Mouse (Mus musculus) kidney, adult 8-10 months (tissue): ENCODE measurements around the gene Zbed3.

Experiments used
- DNase-seq, 2 experiments: peaks; one replicate each; pipeline ENCODE4 v3.0.0; 2022

Zbed3 gene

GRCm38 (mm10) chr13:95323400-95323799 is at the start of gene Zbed3:
TSS of gene Zbed3 (plus strand) at chr13:95323612.
- DNase-seq = peak; percentile 57 to 74

GRCm38 (mm10) chr13:95278426-95279025 is 44.9 kb upstream of the Zbed3 start:
- DNase-seq = no peak

GRCm38 (mm10) chr13:95281740-95282673 is 41.4 kb upstream of the Zbed3 start:
- DNase-seq = peak; percentile 24 to 42

- DNase-seq = peak; percentile 75 to 83
Observed at GRCm38 (mm10) chr13:95286989-95287388, 36.4 kb upstream of the Zbed3 start.

- peak; percentile 31 to 44 for DNase-seq
Observed at GRCm38 (mm10) chr13:95288027-95288426, 35.4 kb upstream of the Zbed3 start.

- no peak for DNase-seq
Observed at GRCm38 (mm10) chr13:95291983-95292382, 31.4 kb upstream of the Zbed3 start.

- no peak for DNase-seq
Observed at GRCm38 (mm10) chr13:95299956-95300355, 23.5 kb upstream of the Zbed3 start.

GRCm38 (mm10) chr13:95306596-95306995 is 16.8 kb upstream of the Zbed3 start:
- peak in 1 of 2 experiments; percentile 49 for DNase-seq

- DNase-seq = no peak
Observed at GRCm38 (mm10) chr13:95307100-95307655, 16.2 kb upstream of the Zbed3 start.

GRCm38 (mm10) chr13:95312016-95312415 is 11.4 kb upstream of the Zbed3 start:
- no peak for DNase-seq

- no peak for DNase-seq
Observed at GRCm38 (mm10) chr13:95319153-95319552, 4.3 kb upstream of the Zbed3 start.

GRCm38 (mm10) chr13:95320451-95320850 is 3.0 kb upstream of the Zbed3 start:
- peak; percentile 61 to 75 for DNase-seq

GRCm38 (mm10) chr13:95323950-95324625 is 676 bp downstream of the Zbed3 start:
- peak; percentile 57 to 73 for DNase-seq

- DNase-seq = no peak
Observed at GRCm38 (mm10) chr13:95324626-95325079, 1.2 kb downstream of the Zbed3 start.

- DNase-seq = peak; percentile 70 to 77
Observed at GRCm38 (mm10) chr13:95325080-95325906, 1.9 kb downstream of the Zbed3 start.

- peak in 1 of 2 experiments; percentile 28 for DNase-seq
Observed at GRCm38 (mm10) chr13:95325907-95326550, 2.6 kb downstream of the Zbed3 start.

GRCm38 (mm10) chr13:95326611-95327344 is 3.4 kb downstream of the Zbed3 start:
- peak in 1 of 2 experiments; percentile 30 for DNase-seq

- DNase-seq = peak in 1 of 2 experiments; percentile 49
Observed at GRCm38 (mm10) chr13:95327345-95327741, 3.9 kb downstream of the Zbed3 start.

- DNase-seq = no peak
Observed at GRCm38 (mm10) chr13:95328767-95329166, 5.4 kb downstream of the Zbed3 start.

- no peak for DNase-seq
Observed at GRCm38 (mm10) chr13:95330507-95330906, 7.1 kb downstream of the Zbed3 start.
